9 mouse cellular contexts compared by ENCODE assay signal in genomic region chr11:74468195-74468594, GRCm38 (mm10).
DNase-seq lines count a peak whose midpoint lies in the region; ATAC-seq and TF ChIP-seq lines count a peak whose summit lies in the region.
"Had no signal": no experiment of that assay in that cellular context is flagged by ENCODE, and none has a peak within 500 bp of the region (broad histone marks: within the 10 kb centered on the region; RNA-seq: fewer than 3 reads in every experiment).

No protein-coding gene starts in this region.

- peak; percentile 75; the same call in 1 of the 2 replicates for ATAC-seq in forebrain, embryonic 12.5 days (ENCODE audit: low FRiP score)
- peak; percentile 75 for ATAC-seq in heart, embryonic 16.5 days (replicated peaks; ENCODE audit: extremely low read depth, insufficient read depth, low FRiP score)
- peak; percentile 79 for ATAC-seq in midbrain, embryonic 13.5 days
- ATAC-seq in CD4-positive, CD25-positive, alpha-beta regulatory T cell, adult 4 months: no peak
- no peak for ATAC-seq in erythroblast, adult 5-6 weeks (replicated peaks; ENCODE audit: low FRiP score, poor library complexity, severe bottlenecking)

- no peak for TF ChIP-seq POLR2A in brain, embryonic 14.5 days (IDR thresholded peaks at IDR 0.05; ENCODE audit: borderline replicate concordance, extremely low read depth, insufficient read depth, insufficient read length, poor library complexity, severe bottlenecking)

- H3K9ac ChIP-seq in forebrain, embryonic 12.5 days: no peak overlapping the region
- H3K9ac ChIP-seq in heart, embryonic 16.5 days (ENCODE audit: low read length): no peak overlapping the region
- 0 out of 2 replicates have a peak overlapping the region, but pooled peaks have one; percentile 3 for H3K9ac ChIP-seq in midbrain, embryonic 13.5 days (replicated peaks)

- no peak for DNase-seq in forebrain, embryonic 10.5 days (ENCODE audit: extremely low spot score, low spot score)
- peak; percentile 57 for DNase-seq in brain, embryonic 14.5 days (ENCODE audit: low read depth)
- DNase-seq in testis, postnatal 10 days (ENCODE audit: low spot score): no peak
- DNase-seq: lung, postnatal 4 days had no signal

- no peaks in the 10 kb centered on the region for H3K36me3 ChIP-seq in forebrain, embryonic 12.5 days (replicated peaks)
- no peaks in the 10 kb centered on the region for H3K36me3 ChIP-seq in forebrain, embryonic 10.5 days (replicated peaks)
- no peaks in the 10 kb centered on the region for H3K36me3 ChIP-seq in heart, embryonic 16.5 days (ENCODE audit: control insufficient read depth, insufficient read depth)
- no peaks in the 10 kb centered on the region for H3K36me3 ChIP-seq in midbrain, embryonic 13.5 days

- H3K27me3 ChIP-seq in forebrain, embryonic 12.5 days: no peaks in the 10 kb centered on the region
- no peaks in the 10 kb centered on the region for H3K27me3 ChIP-seq in forebrain, embryonic 10.5 days (ENCODE audit: poor library complexity, severe bottlenecking)
- no peaks in the 10 kb centered on the region for H3K27me3 ChIP-seq in heart, embryonic 16.5 days (ENCODE audit: control insufficient read depth, insufficient read depth, low read length)
- no peaks in the 10 kb centered on the region for H3K27me3 ChIP-seq in midbrain, embryonic 13.5 days

- no peak overlapping the region for H3K4me3 ChIP-seq in forebrain, embryonic 12.5 days (replicated peaks)
- H3K4me3 ChIP-seq in forebrain, embryonic 10.5 days: no peak overlapping the region
- H3K4me3 ChIP-seq in heart, embryonic 16.5 days (ENCODE audit: low read length): no peak overlapping the region
- H3K4me3 ChIP-seq in midbrain, embryonic 13.5 days (replicated peaks): no peak overlapping the region

- no peak for TF ChIP-seq CTCF in brain, embryonic 14.5 days (IDR thresholded peaks at IDR 0.05; ENCODE audit: borderline replicate concordance, extremely low read depth, insufficient read depth, insufficient read length)

- 42% methylated on average over 6 of the region's 6 CpGs for WGBS in forebrain, embryonic 12.5 days
- WGBS in forebrain, embryonic 10.5 days: 63% methylated on average over 6 of the region's 6 CpGs
- WGBS in heart, embryonic 16.5 days: 20% methylated on average over 6 of the region's 6 CpGs
- 16% methylated on average over 6 of the region's 6 CpGs for WGBS in midbrain, embryonic 13.5 days

- peaks cover 20% of the 10 kb centered on the region for H3K4me1 ChIP-seq in forebrain, embryonic 12.5 days
- peaks cover 14% of the 10 kb centered on the region for H3K4me1 ChIP-seq in forebrain, embryonic 10.5 days
- H3K4me1 ChIP-seq in heart, embryonic 16.5 days (ENCODE audit: control insufficient read depth, insufficient read depth, low read length): peaks cover 17% of the 10 kb centered on the region
- H3K4me1 ChIP-seq in midbrain, embryonic 13.5 days (replicated peaks): peaks cover 26% of the 10 kb centered on the region

- 0 out of 2 replicates have a peak overlapping the region, but pooled peaks have one; percentile 14 for H3K27ac ChIP-seq in forebrain, embryonic 12.5 days
- no peak overlapping the region for H3K27ac ChIP-seq in forebrain, embryonic 10.5 days
- H3K27ac ChIP-seq in heart, embryonic 16.5 days (ENCODE audit: low read length): peak overlapping the region; percentile 32; the same call in 1 of the 2 replicates
- H3K27ac ChIP-seq in midbrain, embryonic 13.5 days: peak overlapping the region; percentile 77

- no peaks in the 10 kb centered on the region for H3K9me3 ChIP-seq in forebrain, embryonic 12.5 days
- H3K9me3 ChIP-seq in forebrain, embryonic 10.5 days: no peaks in the 10 kb centered on the region
- H3K9me3 ChIP-seq in heart, embryonic 16.5 days (replicated peaks; ENCODE audit: control insufficient read depth, low read length): no peaks in the 10 kb centered on the region
- no peaks in the 10 kb centered on the region for H3K9me3 ChIP-seq in midbrain, embryonic 13.5 days

- H3K4me2 ChIP-seq in forebrain, embryonic 12.5 days: no peak overlapping the region
- H3K4me2 ChIP-seq in heart, embryonic 16.5 days (ENCODE audit: low read depth, low read length): no peak overlapping the region
- no peak overlapping the region for H3K4me2 ChIP-seq in midbrain, embryonic 13.5 days (replicated peaks)

Comparison
In these comparisons a context has a peak if more than half of its experiments do, and no peak if none do; other contexts are left out.
1. ATAC-seq: peak in forebrain, embryonic 12.5 days (single experiment), heart, embryonic 16.5 days (single experiment) and midbrain, embryonic 13.5 days (single experiment); none in CD4-positive, CD25-positive, alpha-beta regulatory T cell, adult 4 months (single experiment) and erythroblast, adult 5-6 weeks (single experiment).